Mouse (Mus musculus): ENCODE measurements at regions not wholly inside any gene's neighbourhood (a gene's known extent, or its start where the extent isn't known, plus 50 kb on each side); places are given as distances from the start of the nearest gene placed in this dataset.

- DNase-seq, result peak in 1 of 2 experiments; percentile 17
These were observed 53.9 kb downstream of the Adra2c start for GRCm38 (mm10) chr5:35332001-35332400.

GRCm38 (mm10) chr5:35334416-35335059 lies 54.4 kb upstream of the Hmx1 start:
- peak in 1 of 2 experiments; percentile 22 for DNase-seq

GRCm38 (mm10) chr5:35335081-35335480 lies 53.8 kb upstream of the Hmx1 start:
- DNase-seq, result peak in 1 of 2 experiments; percentile 19
